Mouse (Mus musculus) left cerebral cortex, postnatal 36 days (tissue): ENCODE data around the gene Cbfa2t2. TPM values are rescaled to one million over a fixed set of nuclear protein-coding genes. Genes with fewer than 3 reads are reported as not detected.

Experiments used
- DNase-seq, 2 experiments: peaks; one replicate each; pipeline ENCODE4 v3.0.0; 2021 to 2022; ENCODE audit warnings: low spot score in 2 of 2, mixed read lengths in 1 of 2
- intact Hi-C: fragments of 180-260 bp; cut with DNase I; formaldehyde crosslinking; loops from one replicate; pipeline ENCODE4 v1.15.1; 2025
- total RNA-seq, 2 experiments: library from RNA; stranded (reverse); gene quantifications; 2 replicates each; pipeline ENCODE4 v1.2.3; 2021

Gene Cbfa2t2
- total RNA-seq, 2 experiments from 2014 or later, result 48.1 to 64.3 TPM

GRCm38 (mm10) chr2:154422181-154422580 is 14.1 kb upstream of the Cbfa2t2 start:
- intact Hi-C loops, result no loop called here
- DNase-seq, result no peak

- DNase-seq, result no peak
- intact Hi-C loops, result no loop called here
Measured at GRCm38 (mm10) chr2:154423548-154423947, 12.7 kb upstream of the Cbfa2t2 start.

GRCm38 (mm10) chr2:154425522-154425921 is 10.8 kb upstream of the Cbfa2t2 start:
- no peak for DNase-seq
- intact Hi-C loops, result no loop called here

- DNase-seq, result no peak
- intact Hi-C loops, result no loop called here
Measured at GRCm38 (mm10) chr2:154426188-154426904, 9.9 kb upstream of the Cbfa2t2 start.

- DNase-seq, result no peak
- intact Hi-C loops, result no loop called here
Measured at GRCm38 (mm10) chr2:154426905-154427852, 9.1 kb upstream of the Cbfa2t2 start.

- no peak for DNase-seq
- intact Hi-C loops, result no loop called here
Measured at GRCm38 (mm10) chr2:154427853-154428360, 8.4 kb upstream of the Cbfa2t2 start.

GRCm38 (mm10) chr2:154430566-154430965 is 5.7 kb upstream of the Cbfa2t2 start:
- intact Hi-C loops, result no loop called here
- DNase-seq, result no peak

GRCm38 (mm10) chr2:154432696-154433095 is 3.6 kb upstream of the Cbfa2t2 start:
- intact Hi-C loops, result loop anchor here (2.0 kb wide), 1 partner anchor 76 kb away; no protein-coding TSS in a partner anchor
- no peak for DNase-seq

GRCm38 (mm10) chr2:154433391-154433790 is 2.9 kb upstream of the Cbfa2t2 start:
- intact Hi-C loops, result loop anchor here (2.0 kb wide), 1 partner anchor 75 kb away; no protein-coding TSS in a partner anchor
- DNase-seq, result no peak

- intact Hi-C loops, result no loop called here
Measured at GRCm38 (mm10) chr2:154434690-154435089, 1.6 kb upstream of the Cbfa2t2 start.

GRCm38 (mm10) chr2:154436076-154436457 is 214 bp upstream of the Cbfa2t2 start:
- DNase-seq, result peak; percentile 98 to 99
- intact Hi-C loops, result no loop called here

More at GRCm38 (mm10) chr2:154434690-154435089, 1.6 kb upstream of the Cbfa2t2 start:
- no peak for DNase-seq

- intact Hi-C loops, result no loop called here
- no peak for DNase-seq
Measured at GRCm38 (mm10) chr2:154437191-154437527, 878 bp downstream of the Cbfa2t2 start.

- intact Hi-C loops, result no loop called here
- DNase-seq, result no peak
Measured at GRCm38 (mm10) chr2:154440453-154440852, 4.2 kb downstream of the Cbfa2t2 start.

GRCm38 (mm10) chr2:154447821-154448220 is 11.5 kb downstream of the Cbfa2t2 start:
- intact Hi-C loops, result no loop called here

GRCm38 (mm10) chr2:154448633-154449032 is 12.4 kb downstream of the Cbfa2t2 start:
- DNase-seq, result no peak
- intact Hi-C loops, result no loop called here

More at GRCm38 (mm10) chr2:154447821-154448220, 11.5 kb downstream of the Cbfa2t2 start:
- DNase-seq, result no peak

GRCm38 (mm10) chr2:154452951-154453350 is 16.7 kb downstream of the Cbfa2t2 start:
- intact Hi-C loops, result no loop called here
- DNase-seq, result no peak

GRCm38 (mm10) chr2:154454099-154454498 is 17.8 kb downstream of the Cbfa2t2 start:
- intact Hi-C loops, result no loop called here
- no peak for DNase-seq

GRCm38 (mm10) chr2:154454605-154455004 is 18.3 kb downstream of the Cbfa2t2 start:
- DNase-seq, result no peak
- intact Hi-C loops, result no loop called here

- intact Hi-C loops, result no loop called here
- DNase-seq, result peak; percentile 19 to 23
Measured at GRCm38 (mm10) chr2:154455776-154456175, 19.5 kb downstream of the Cbfa2t2 start.

GRCm38 (mm10) chr2:154456621-154457020 is 20.3 kb downstream of the Cbfa2t2 start:
- no peak for DNase-seq
- intact Hi-C loops, result no loop called here
